Mouse (Mus musculus): ENCODE results near the gene 1700020D05Rik. TPM values are rescaled to one million over a fixed set of nuclear protein-coding genes. Genes with fewer than 3 reads are reported as not detected.

Gene 1700020D05Rik
- polyA plus RNA-seq, 1 experiment from 2014 or later = 0.30 TPM

GRCm38 (mm10) chr19:5468374-5468773, 35.2 kb downstream of the 1700020D05Rik start, which contains the start of gene Ctsw:
Gene Ctsw, minus strand, starts transcription at chr19:5468507.
- ATAC-seq (replicated peaks; ENCODE audit: low FRiP score) = no peak
- no peak within 1 kb of the TSS for H3K9ac ChIP-seq
- H3K27ac ChIP-seq = no peak within 1 kb of the TSS
- 53% methylated on average over 5 of the region's 5 CpGs for WGBS
- H3K36me3 ChIP-seq = peaks cover 46% of the 10 kb centered on the region
- H3K9me3 ChIP-seq (replicated peaks) = no peaks in the 10 kb centered on the region
- H3K27me3 ChIP-seq = no peaks in the 10 kb centered on the region
- no peak within 1 kb of the TSS for H3K4me2 ChIP-seq
- peaks cover 15% of the 10 kb centered on the region for H3K4me1 ChIP-seq
- no peak within 1 kb of the TSS for H3K4me3 ChIP-seq (replicated peaks)

- no peak for ATAC-seq (replicated peaks; ENCODE audit: low FRiP score)
- no peak overlapping the region for H3K4me3 ChIP-seq (replicated peaks)
- H3K4me1 ChIP-seq = peaks cover 10% of the 10 kb centered on the region
- no peak overlapping the region for H3K9ac ChIP-seq
- 93% methylated on average over 6 of the region's 6 CpGs for WGBS
- no peaks in the 10 kb centered on the region for H3K27me3 ChIP-seq
- H3K36me3 ChIP-seq = peaks cover 60% of the 10 kb centered on the region
- H3K4me2 ChIP-seq = no peak overlapping the region
- no peak overlapping the region for H3K27ac ChIP-seq
- H3K9me3 ChIP-seq (replicated peaks) = no peaks in the 10 kb centered on the region
These were observed 36.6 kb downstream of the 1700020D05Rik start for GRCm38 (mm10) chr19:5466916-5467500.

- Histone ChIP-seq H3K4me2 (no peak overlapping the region), H3K4me3 (replicated peaks) (no peak overlapping the region), H3K27ac (no peak overlapping the region), H3K4me1 (peaks cover 24% of the 10 kb centered on the region), H3K36me3 (peaks cover 63% of the 10 kb centered on the region), H3K9me3 (replicated peaks) (no peaks in the 10 kb centered on the region), H3K27me3 (no peaks in the 10 kb centered on the region), H3K9ac (no peak overlapping the region)
- no peak for ATAC-seq (replicated peaks; ENCODE audit: low FRiP score)
- WGBS = 96% methylated on average over 8 of the region's 8 CpGs
These were observed 38.5 kb downstream of the 1700020D05Rik start for GRCm38 (mm10) chr19:5465037-5465436.

DNA sequence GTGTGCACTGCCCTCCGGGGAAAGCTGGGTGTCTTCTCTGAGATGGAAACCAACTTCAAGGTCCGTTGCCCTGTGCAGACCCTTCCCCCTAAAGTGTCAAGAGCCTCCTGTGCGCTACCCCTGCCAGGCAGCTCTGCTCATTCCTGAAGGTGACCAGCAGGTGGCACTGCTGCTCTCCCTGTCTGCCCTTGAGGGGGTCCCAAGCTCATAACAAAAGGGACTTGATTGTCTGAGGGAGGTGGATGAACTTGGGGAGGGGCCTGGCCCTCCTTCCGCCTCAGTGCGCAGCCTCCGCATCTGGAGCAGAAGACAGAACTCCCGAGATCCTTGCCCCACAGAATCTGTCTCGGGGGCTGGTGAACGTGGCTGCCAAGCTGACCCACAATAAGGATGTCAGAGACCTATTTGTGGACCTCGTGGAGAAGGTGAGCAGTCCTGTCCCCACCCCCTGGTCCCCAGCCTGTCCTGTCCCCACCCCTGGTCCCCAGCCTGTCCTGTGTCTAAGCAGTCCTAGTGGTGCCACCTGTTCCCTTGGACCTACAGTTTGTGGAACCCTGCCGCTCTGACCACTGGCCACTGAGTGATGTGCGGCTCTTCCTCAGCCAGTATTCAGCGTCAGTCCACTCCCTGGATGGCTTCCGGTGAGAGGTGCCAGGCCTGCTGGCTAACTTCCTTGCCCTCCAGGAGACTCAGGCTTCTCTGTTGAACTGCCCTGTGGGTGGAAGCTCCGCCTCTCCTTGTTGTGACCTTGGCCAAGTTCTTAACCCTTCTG, 39.6 kb downstream of the 1700020D05Rik start:
- Histone ChIP-seq H3K4me1 (peaks cover 28% of the 10 kb centered on the region), H3K4me3 (replicated peaks) (peak overlapping the region; percentile 28), H3K36me3 (peaks cover 63% of the 10 kb centered on the region), H3K27me3 (0 out of 2 replicates have a peak, but pooled peaks cover 2% of the 10 kb centered on the region), H3K27ac (peak overlapping the region; percentile 72), H3K9ac (peak overlapping the region; percentile 38; the same call in 1 of the 2 replicates), H3K9me3 (replicated peaks) (no peaks in the 10 kb centered on the region), H3K4me2 (peak overlapping the region; percentile 47)
- 35% methylated on average over 15 of the region's 15 CpGs for WGBS
- peak; percentile 27; the same call in 1 of the 2 replicates for ATAC-seq (replicated peaks; ENCODE audit: low FRiP score)

- H3K4me3 ChIP-seq (replicated peaks) = no peak overlapping the region
- no peak for ATAC-seq (replicated peaks; ENCODE audit: low FRiP score)
- H3K9ac ChIP-seq = no peak overlapping the region
- H3K27ac ChIP-seq = no peak overlapping the region; the same call in 1 of the 2 replicates
- 0 out of 2 replicates have a peak, but pooled peaks cover 2% of the 10 kb centered on the region for H3K27me3 ChIP-seq
- no peaks in the 10 kb centered on the region for H3K9me3 ChIP-seq (replicated peaks)
- peaks cover 31% of the 10 kb centered on the region for H3K4me1 ChIP-seq
- WGBS = 88% methylated on average over 9 of the region's 9 CpGs
- peaks cover 63% of the 10 kb centered on the region for H3K36me3 ChIP-seq
- H3K4me2 ChIP-seq = no peak overlapping the region
These were observed 40.4 kb downstream of the 1700020D05Rik start for GRCm38 (mm10) chr19:5463212-5463611.

DNA sequence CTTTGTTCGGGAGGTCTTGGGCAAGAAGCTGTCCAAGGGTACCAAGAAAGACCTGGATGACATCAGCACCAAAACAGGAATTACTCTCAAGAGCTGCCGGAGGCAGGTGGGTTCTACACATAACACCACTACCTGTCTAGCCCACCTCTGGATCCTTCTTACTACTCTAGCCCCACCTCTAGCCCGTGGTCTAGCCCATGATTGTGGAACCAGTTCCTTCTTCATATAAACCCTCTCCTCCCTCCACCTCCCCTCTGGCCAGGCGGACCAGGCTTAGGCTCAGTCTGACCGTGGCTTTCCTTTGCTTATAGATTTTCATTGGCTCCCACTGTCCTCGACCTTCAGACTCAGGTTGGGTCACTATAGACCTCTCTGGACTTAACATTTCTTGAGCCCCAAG, 42.2 kb downstream of the 1700020D05Rik start:
- Histone ChIP-seq H3K27me3 (0 out of 2 replicates have a peak, but pooled peaks cover 2% of the 10 kb centered on the region), H3K4me1 (peaks cover 43% of the 10 kb centered on the region), H3K27ac (no peak overlapping the region), H3K9me3 (replicated peaks) (no peaks in the 10 kb centered on the region), H3K4me2 (peak overlapping the region; percentile 80), H3K4me3 (replicated peaks) (peak overlapping the region; percentile 69), H3K36me3 (peaks cover 47% of the 10 kb centered on the region), H3K9ac (peak overlapping the region; percentile 70)
- ATAC-seq (replicated peaks; ENCODE audit: low FRiP score) = no peak
- 89% methylated on average over 6 of the region's 6 CpGs for whole genome bisulfite sequencing

- Histone ChIP-seq H3K9me3 (replicated peaks) (no peaks in the 10 kb centered on the region), H3K36me3 (peaks cover 38% of the 10 kb centered on the region), H3K27ac (peak within 1 kb of the TSS; percentile 71), H3K27me3 (0 out of 2 replicates have a peak, but pooled peaks cover 2% of the 10 kb centered on the region), H3K9ac (peak within 1 kb of the TSS; percentile 70), H3K4me1 (peaks cover 53% of the 10 kb centered on the region), H3K4me2 (peak within 1 kb of the TSS; percentile 80), H3K4me3 (replicated peaks) (peak within 1 kb of the TSS; percentile 69)
- ATAC-seq (replicated peaks; ENCODE audit: low FRiP score) = peak; percentile 43
- WGBS = under 1% methylated on average over 32 of the region's 32 CpGs
These were observed 43.1 kb downstream of the 1700020D05Rik start, which contains the start of gene Fibp for GRCm38 (mm10) chr19:5460465-5460911. Gene Fibp, plus strand, starts transcription at chr19:5460615.

DNA sequence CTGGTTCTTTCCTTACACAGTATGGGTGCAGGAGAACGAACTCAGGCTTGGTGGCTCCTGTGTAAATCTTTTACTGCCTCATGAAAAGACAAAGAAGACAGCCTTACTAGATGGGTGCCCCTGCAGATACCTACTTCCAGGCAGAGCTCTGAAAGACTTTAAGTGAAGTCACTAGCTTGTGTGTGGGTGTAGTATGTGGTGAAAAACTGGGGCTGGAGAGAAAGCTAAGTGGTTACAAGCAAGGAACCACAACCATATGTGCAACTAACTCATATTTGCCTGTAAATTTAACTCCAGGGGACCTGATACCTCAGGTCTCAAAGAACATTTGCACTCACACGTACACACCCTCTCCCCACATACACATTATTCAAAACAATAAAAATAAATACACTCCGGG, 43.7 kb downstream of the 1700020D05Rik start:
- peaks cover 58% of the 10 kb centered on the region for H3K4me1 ChIP-seq

GRCm38 (mm10) chr19:5459019-5459418, 44.6 kb downstream of the 1700020D05Rik start:
- no peak overlapping the region for H3K4me2 ChIP-seq
- WGBS = 74% methylated on average over 7 of the region's 7 CpGs

More for the DNA sequence above, 43.7 kb downstream of the 1700020D05Rik start:
- H3K9ac ChIP-seq = peak overlapping the region; percentile 70
- H3K9me3 ChIP-seq (replicated peaks) = no peaks in the 10 kb centered on the region
- peak overlapping the region; percentile 80 for H3K4me2 ChIP-seq
- H3K4me3 ChIP-seq (replicated peaks) = peak overlapping the region; percentile 69
- H3K36me3 ChIP-seq = peaks cover 32% of the 10 kb centered on the region
- H3K27ac ChIP-seq = peak overlapping the region; percentile 71; the same call in 1 of the 2 replicates
- 27% methylated on average over 3 of the region's 3 CpGs for WGBS
- ATAC-seq (replicated peaks; ENCODE audit: low FRiP score) = no peak
- 0 out of 2 replicates have a peak, but pooled peaks cover 2% of the 10 kb centered on the region for H3K27me3 ChIP-seq

GRCm38 (mm10) chr19:5457746-5458442, 45.7 kb downstream of the 1700020D05Rik start, which contains the start of gene Ccdc85b:
Gene Ccdc85b, minus strand, starts transcription at chr19:5457894.
- H3K9me3 ChIP-seq (replicated peaks) = no peaks in the 10 kb centered on the region
- 15% methylated on average over 14 of the region's 14 CpGs for WGBS
- H3K9ac ChIP-seq = peak within 1 kb of the TSS; percentile 82
- peaks cover 25% of the 10 kb centered on the region for H3K36me3 ChIP-seq
- H3K4me3 ChIP-seq (replicated peaks) = peak within 1 kb of the TSS; percentile 68
- H3K4me1 ChIP-seq = peaks cover 59% of the 10 kb centered on the region
- peak within 1 kb of the TSS; percentile 95 for H3K4me2 ChIP-seq
- peak; percentile 11; the same call in 1 of the 2 replicates for ATAC-seq (replicated peaks; ENCODE audit: low FRiP score)
- H3K27ac ChIP-seq = peak within 1 kb of the TSS; percentile 92
- H3K27me3 ChIP-seq = 0 out of 2 replicates have a peak, but pooled peaks cover 2% of the 10 kb centered on the region

More at GRCm38 (mm10) chr19:5459019-5459418, 44.6 kb downstream of the 1700020D05Rik start:
- peaks cover 32% of the 10 kb centered on the region for H3K36me3 ChIP-seq
- H3K27ac ChIP-seq = 0 out of 2 replicates have a peak overlapping the region, but pooled peaks have one; percentile 14
- ATAC-seq (replicated peaks; ENCODE audit: low FRiP score) = no peak
- no peaks in the 10 kb centered on the region for H3K9me3 ChIP-seq (replicated peaks)
- H3K9ac ChIP-seq = no peak overlapping the region
- H3K4me1 ChIP-seq = peaks cover 61% of the 10 kb centered on the region
- 0 out of 2 replicates have a peak, but pooled peaks cover 2% of the 10 kb centered on the region for H3K27me3 ChIP-seq
- H3K4me3 ChIP-seq (replicated peaks) = no peak overlapping the region

Measured in kidney, embryonic 15.5 days (tissue).